Mouse (Mus musculus): ENCODE data around the gene Rhbdf1.

- TF ChIP-seq CTCF (IDR thresholded peaks at IDR 0.05) (no peak), EP300 (IDR thresholded peaks at IDR 0.05) (no peak)
Observed at GRCm38 (mm10) chr11:32215372-32216162, 6.5 kb downstream of the Rhbdf1 start.
